Mouse (Mus musculus): ENCODE data around the gene Clstn3. TPM values are rescaled to one million over a fixed set of nuclear protein-coding genes. Genes with fewer than 3 reads are reported as not detected.

Clstn3 gene
- polyA plus RNA-seq, 1 experiment from 2014 or later = 1.5 TPM

DNA sequence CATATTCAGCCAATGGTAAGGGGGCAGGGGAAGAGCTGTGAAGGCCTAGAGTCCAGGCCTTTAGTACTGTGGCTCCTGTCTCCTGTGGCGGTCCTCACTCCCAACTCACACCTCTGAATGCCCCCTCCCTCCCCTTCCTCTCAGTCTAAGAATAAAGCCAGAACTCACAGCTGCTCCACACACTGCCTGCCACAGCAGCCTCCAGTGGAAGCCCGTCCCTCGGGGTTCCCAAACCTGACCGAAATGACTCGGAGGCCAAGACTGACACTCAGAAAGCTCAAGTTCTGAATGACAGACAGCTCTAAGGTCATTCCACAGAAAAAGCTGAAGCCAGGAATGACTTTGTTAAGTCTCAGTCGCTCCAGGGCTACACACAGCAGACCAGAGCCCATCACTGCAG lies 1.1 kb upstream of the Clstn3 start:
- Histone ChIP-seq H3K4me3 (no peak overlapping the region), H3K4me1 (replicated peaks) (peaks cover 5% of the 10 kb centered on the region; the same call in 1 of the 2 replicates), H3K27me3 (replicated peaks) (peaks cover 41% of the 10 kb centered on the region), H3K4me2 (0 out of 2 replicates have a peak overlapping the region, but pooled peaks have one; percentile 84), H3K9ac (no peak overlapping the region), H3K9me3 (replicated peaks) (no peaks in the 10 kb centered on the region), H3K27ac (ENCODE audit: poor library complexity, severe bottlenecking) (no peak overlapping the region), H3K36me3 (no peaks in the 10 kb centered on the region)
- no peak for ATAC-seq (ENCODE audit: insufficient number of reproducible peaks, low FRiP score)
- WGBS = 55% methylated on average over 6 of the region's 6 CpGs

DNA sequence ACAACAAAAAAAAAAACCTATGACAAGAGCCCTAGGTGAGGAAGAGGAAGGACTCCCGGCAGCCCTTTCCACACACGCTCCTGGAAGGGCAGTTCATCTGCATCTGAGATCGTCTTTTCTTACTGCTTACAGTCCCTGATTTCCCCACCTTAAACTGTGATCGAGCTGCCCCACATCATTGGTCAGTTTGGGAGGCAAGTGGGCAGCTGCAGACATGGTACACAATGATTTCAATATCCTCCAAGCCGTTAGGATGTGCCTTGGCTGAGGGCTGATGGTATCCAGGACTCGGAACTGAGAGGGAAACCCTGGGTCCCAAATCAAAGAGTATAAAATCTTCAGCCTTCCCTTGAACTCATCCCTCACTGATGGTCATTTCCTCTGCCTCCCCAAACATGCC lies 705 bp upstream of the Clstn3 start:
- Histone ChIP-seq H3K9me3 (replicated peaks) (no peaks in the 10 kb centered on the region), H3K4me2 (peak overlapping the region; percentile 84), H3K36me3 (no peaks in the 10 kb centered on the region), H3K27ac (ENCODE audit: poor library complexity, severe bottlenecking) (no peak overlapping the region), H3K27me3 (replicated peaks) (peaks cover 42% of the 10 kb centered on the region), H3K4me1 (replicated peaks) (peaks cover 5% of the 10 kb centered on the region; the same call in 1 of the 2 replicates), H3K9ac (no peak overlapping the region), H3K4me3 (peak overlapping the region; percentile 53)
- no peak for ATAC-seq (ENCODE audit: insufficient number of reproducible peaks, low FRiP score)
- WGBS = 32% methylated on average over 6 of the region's 6 CpGs

DNA sequence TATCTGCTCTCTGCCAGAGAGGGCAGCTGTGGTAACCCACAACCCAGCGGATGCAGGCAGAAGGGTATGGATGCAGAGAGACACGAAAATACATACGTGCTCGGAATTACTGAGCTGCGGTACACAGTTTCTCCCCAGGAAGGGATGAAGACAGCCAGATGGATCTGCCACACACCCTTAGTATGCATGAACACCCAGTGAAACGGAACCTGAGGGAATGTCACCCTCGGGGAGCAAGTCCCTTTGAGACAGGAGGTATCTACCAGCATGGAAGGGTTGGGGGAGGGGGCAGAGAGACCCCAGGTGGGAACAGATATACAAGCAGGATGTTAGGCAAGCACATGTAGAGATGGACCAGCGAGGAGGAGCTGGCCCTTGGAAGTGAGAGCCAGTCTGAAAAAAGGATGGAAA lies 708 bp downstream of the Clstn3 start:
- H3K36me3 ChIP-seq = no peaks in the 10 kb centered on the region
- H3K9me3 ChIP-seq (replicated peaks) = no peaks in the 10 kb centered on the region
- no peak for ATAC-seq (ENCODE audit: insufficient number of reproducible peaks, low FRiP score)
- no peak overlapping the region for H3K4me3 ChIP-seq
- no peak overlapping the region for H3K9ac ChIP-seq
- H3K27ac ChIP-seq (ENCODE audit: poor library complexity, severe bottlenecking) = no peak overlapping the region
- peaks cover 36% of the 10 kb centered on the region for H3K27me3 ChIP-seq (replicated peaks)
- peaks cover 5% of the 10 kb centered on the region; the same call in 1 of the 2 replicates for H3K4me1 ChIP-seq (replicated peaks)
- WGBS = 21% methylated on average over 8 of the region's 8 CpGs
- H3K4me2 ChIP-seq = peak overlapping the region; percentile 84

DNA sequence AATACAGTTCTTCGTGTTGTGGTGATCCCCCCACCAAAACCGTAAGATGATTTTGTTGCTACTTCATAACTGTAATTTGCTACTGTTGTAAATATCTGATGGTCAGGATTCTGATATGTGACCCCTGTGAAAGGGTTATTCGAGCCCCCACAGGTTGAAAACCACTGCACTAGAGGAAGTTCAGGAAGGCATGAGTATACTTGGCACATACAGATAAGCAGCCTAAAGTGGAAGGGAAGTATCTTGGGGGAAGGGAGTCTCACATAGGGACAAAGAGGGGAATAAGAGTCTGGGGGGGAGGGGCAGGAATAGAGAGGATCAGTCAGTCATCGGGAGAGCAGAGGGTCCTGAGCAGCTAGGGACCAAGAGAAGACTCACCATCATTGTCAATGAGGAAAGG lies 5.2 kb downstream of the Clstn3 start:
- H3K27me3 ChIP-seq (replicated peaks) = peaks cover 42% of the 10 kb centered on the region
- no peak overlapping the region for H3K27ac ChIP-seq (ENCODE audit: poor library complexity, severe bottlenecking)
- 56% methylated on average over 4 of the region's 4 CpGs for WGBS
- H3K4me2 ChIP-seq = no peak overlapping the region
- ATAC-seq (ENCODE audit: insufficient number of reproducible peaks, low FRiP score) = no peak
- no peaks in the 10 kb centered on the region for H3K36me3 ChIP-seq
- H3K9ac ChIP-seq = no peak overlapping the region
- H3K4me3 ChIP-seq = no peak overlapping the region
- no peaks in the 10 kb centered on the region; the same call in 1 of the 2 replicates for H3K4me1 ChIP-seq (replicated peaks)
- H3K9me3 ChIP-seq (replicated peaks) = no peaks in the 10 kb centered on the region

DNA sequence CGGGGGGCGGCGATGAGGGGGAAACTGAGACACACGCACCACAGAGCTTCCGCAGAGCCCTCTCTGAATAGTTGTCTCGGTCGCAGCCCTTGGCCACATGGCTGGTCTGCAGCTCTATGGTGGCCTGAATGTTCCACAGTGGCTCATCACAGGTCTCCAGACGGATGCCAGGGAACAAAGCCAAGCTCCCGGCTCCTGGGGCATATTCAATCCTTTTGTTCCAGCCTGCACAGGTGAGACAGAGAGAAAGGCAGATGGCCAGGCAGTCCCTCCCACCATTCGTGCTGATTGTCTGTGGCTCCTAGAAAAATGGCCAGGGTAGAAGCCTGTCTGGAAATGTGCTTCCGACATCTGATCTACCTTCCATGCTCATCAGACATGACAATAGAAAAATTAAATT lies 6.1 kb downstream of the Clstn3 start:
- no peak overlapping the region for H3K4me3 ChIP-seq
- no peak overlapping the region for H3K9ac ChIP-seq
- no peaks in the 10 kb centered on the region for H3K36me3 ChIP-seq
- no peak for ATAC-seq (ENCODE audit: insufficient number of reproducible peaks, low FRiP score)
- WGBS = 83% methylated on average over 11 of the region's 11 CpGs
- H3K27ac ChIP-seq (ENCODE audit: poor library complexity, severe bottlenecking) = no peak overlapping the region
- H3K27me3 ChIP-seq (replicated peaks) = peaks cover 34% of the 10 kb centered on the region
- H3K9me3 ChIP-seq (replicated peaks) = no peaks in the 10 kb centered on the region
- H3K4me2 ChIP-seq = no peak overlapping the region
- no peaks in the 10 kb centered on the region for H3K4me1 ChIP-seq (replicated peaks)

DNA sequence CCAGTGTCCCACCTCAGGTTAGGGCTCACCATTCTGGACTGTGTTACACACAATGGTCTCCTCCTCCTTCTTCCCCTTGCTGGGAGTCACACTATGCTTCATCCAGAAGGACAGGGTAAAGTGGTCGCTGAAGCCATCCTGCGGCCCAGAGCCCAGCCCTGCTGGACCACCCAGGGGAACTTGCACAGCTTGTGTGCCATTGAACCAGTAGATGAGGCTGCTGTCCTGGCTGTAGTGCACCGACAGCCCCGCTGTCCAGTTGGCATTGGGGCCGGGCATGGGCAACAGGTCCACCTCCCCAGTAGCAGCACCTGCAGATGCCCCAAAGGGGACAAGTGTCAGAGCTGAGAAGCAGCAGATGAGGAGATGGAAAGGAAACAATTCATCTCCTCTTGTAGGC lies 6.8 kb downstream of the Clstn3 start:
- H3K36me3 ChIP-seq = no peaks in the 10 kb centered on the region
- peaks cover 27% of the 10 kb centered on the region for H3K27me3 ChIP-seq (replicated peaks)
- no peak for ATAC-seq (ENCODE audit: insufficient number of reproducible peaks, low FRiP score)
- no peak overlapping the region for H3K9ac ChIP-seq
- no peak overlapping the region for H3K4me2 ChIP-seq
- no peak overlapping the region for H3K4me3 ChIP-seq
- no peaks in the 10 kb centered on the region for H3K9me3 ChIP-seq (replicated peaks)
- no peaks in the 10 kb centered on the region for H3K4me1 ChIP-seq (replicated peaks)
- 86% methylated on average over 5 of the region's 5 CpGs for WGBS
- H3K27ac ChIP-seq (ENCODE audit: poor library complexity, severe bottlenecking) = no peak overlapping the region

DNA sequence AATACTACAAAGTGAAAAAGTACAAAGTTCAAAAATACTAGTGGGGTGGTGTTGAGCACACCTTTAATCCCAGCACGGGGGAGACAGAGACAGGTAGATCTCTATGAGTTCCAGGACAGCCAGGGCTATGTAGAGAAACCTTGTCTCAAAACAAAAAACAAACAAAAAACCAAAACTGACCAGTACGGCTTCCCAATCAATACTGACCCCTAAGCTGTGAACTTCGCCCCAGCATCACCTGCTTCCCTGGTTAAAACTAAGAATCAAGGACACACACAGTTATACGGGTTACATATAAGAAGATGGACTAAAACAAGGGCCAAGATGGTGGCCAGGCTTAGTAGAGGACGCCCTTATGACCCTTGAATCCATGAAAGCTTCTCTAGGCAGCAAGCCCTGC lies 8.4 kb downstream of the Clstn3 start:
- no peak for ATAC-seq (ENCODE audit: insufficient number of reproducible peaks, low FRiP score)
- 87% methylated on average over 5 of the region's 5 CpGs for WGBS

DNA sequence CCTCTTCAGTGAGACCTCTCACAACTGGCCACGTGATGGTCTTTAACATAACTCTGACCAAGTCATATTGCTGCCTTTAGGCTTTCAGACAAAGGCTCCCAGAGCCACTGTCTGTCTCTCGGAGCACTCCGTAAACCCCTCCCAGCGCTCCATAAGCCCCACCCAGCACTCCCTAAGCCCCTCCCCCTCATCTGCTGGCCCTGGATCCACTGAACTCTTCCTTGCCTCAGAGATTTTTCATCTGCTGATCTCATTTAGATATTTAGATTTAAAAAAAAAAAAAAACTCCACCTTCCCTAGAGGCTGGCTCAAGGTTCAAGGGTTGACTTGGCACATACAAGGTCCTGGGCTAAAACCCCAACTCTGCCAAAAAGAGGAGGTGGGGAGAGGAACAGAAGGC lies 10.8 kb downstream of the Clstn3 start:
- no peak overlapping the region for H3K9ac ChIP-seq
- no peak overlapping the region for H3K27ac ChIP-seq (ENCODE audit: poor library complexity, severe bottlenecking)
- WGBS = 40% methylated on average over 4 of the region's 4 CpGs
- H3K4me2 ChIP-seq = no peak overlapping the region
- H3K27me3 ChIP-seq (replicated peaks) = peaks cover 30% of the 10 kb centered on the region
- H3K9me3 ChIP-seq (replicated peaks) = no peaks in the 10 kb centered on the region
- no peaks in the 10 kb centered on the region for H3K4me1 ChIP-seq (replicated peaks)
- no peaks in the 10 kb centered on the region for H3K36me3 ChIP-seq
- no peak for ATAC-seq (ENCODE audit: insufficient number of reproducible peaks, low FRiP score)
- no peak overlapping the region for H3K4me3 ChIP-seq

More for the DNA sequence above, 8.4 kb downstream of the Clstn3 start:
- Histone ChIP-seq H3K4me3 (no peak overlapping the region), H3K27me3 (replicated peaks) (peaks cover 18% of the 10 kb centered on the region), H3K36me3 (no peaks in the 10 kb centered on the region), H3K27ac (ENCODE audit: poor library complexity, severe bottlenecking) (no peak overlapping the region), H3K4me2 (no peak overlapping the region), H3K4me1 (replicated peaks) (no peaks in the 10 kb centered on the region), H3K9ac (no peak overlapping the region), H3K9me3 (replicated peaks) (no peaks in the 10 kb centered on the region)

DNA sequence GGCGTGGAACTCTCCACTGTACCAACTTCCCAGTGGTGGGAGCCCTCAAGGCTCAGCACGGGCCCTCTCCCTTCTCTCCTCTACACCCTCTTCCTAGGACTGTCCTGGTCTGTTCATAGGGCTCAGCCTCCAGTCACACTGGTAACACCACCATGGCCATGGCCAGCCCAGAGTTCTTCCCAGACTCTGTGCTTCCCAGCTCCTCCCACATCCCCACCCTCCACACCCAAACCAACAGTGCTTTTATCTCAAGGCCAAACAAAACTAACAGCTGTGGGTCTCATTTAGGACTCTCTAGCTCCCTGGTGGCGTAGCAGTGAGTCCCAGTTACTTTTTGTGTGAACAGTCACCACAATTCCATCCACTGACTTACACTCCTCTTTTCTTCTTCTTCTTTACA lies 12.6 kb downstream of the Clstn3 start:
- peaks cover 26% of the 10 kb centered on the region for H3K27me3 ChIP-seq (replicated peaks)
- H3K4me1 ChIP-seq (replicated peaks) = no peaks in the 10 kb centered on the region
- H3K4me2 ChIP-seq = no peak overlapping the region
- WGBS = 65% methylated on average over 3 of the region's 3 CpGs
- no peaks in the 10 kb centered on the region for H3K36me3 ChIP-seq
- no peak overlapping the region for H3K4me3 ChIP-seq
- no peak for ATAC-seq (ENCODE audit: insufficient number of reproducible peaks, low FRiP score)
- no peak overlapping the region for H3K27ac ChIP-seq (ENCODE audit: poor library complexity, severe bottlenecking)
- H3K9me3 ChIP-seq (replicated peaks) = no peaks in the 10 kb centered on the region
- H3K9ac ChIP-seq = no peak overlapping the region

DNA sequence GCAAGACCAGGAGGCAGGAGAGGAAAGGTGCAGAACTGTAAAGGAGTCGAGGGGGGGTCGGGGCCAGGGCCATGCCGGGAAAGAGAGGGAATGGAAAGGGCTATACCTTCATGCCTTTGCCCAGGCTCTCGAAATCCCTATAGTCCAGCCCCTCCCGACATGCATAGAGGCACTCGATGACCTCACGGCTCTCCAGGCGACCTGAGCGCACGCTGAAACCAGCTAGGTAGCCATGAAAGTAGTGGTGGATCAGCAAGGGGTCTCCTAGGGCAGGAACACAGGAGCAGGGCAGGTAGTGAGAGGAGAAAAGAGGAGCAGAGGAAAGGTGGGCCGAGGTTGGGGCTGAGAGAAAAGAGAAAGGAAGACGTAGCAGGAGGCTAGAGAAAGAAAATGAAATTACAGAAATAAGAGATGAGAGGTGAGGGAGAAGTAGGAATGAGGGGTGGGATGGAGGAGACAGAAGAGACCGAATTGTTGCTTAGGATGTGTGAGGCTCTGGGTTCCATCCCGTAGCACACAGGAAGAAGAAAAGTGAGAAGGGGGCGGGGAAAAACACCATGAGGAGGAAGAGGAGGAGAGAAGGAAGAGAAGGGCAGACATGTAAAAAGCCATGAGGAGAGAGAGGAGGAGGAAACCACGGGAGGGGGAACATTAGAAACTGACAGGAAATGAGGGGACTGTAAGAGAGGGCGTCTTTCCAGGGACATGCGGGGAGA lies 14.8 kb downstream of the Clstn3 start:
- ATAC-seq (ENCODE audit: insufficient number of reproducible peaks, low FRiP score) = no peak
- WGBS = 77% methylated on average over 18 of the region's 18 CpGs
- Histone ChIP-seq H3K27me3 (replicated peaks) (peaks cover 24% of the 10 kb centered on the region), H3K27ac (ENCODE audit: poor library complexity, severe bottlenecking) (no peak overlapping the region), H3K4me2 (no peak overlapping the region), H3K4me3 (no peak overlapping the region), H3K9me3 (replicated peaks) (no peaks in the 10 kb centered on the region), H3K4me1 (replicated peaks) (no peaks in the 10 kb centered on the region), H3K9ac (no peak overlapping the region), H3K36me3 (no peaks in the 10 kb centered on the region)

DNA sequence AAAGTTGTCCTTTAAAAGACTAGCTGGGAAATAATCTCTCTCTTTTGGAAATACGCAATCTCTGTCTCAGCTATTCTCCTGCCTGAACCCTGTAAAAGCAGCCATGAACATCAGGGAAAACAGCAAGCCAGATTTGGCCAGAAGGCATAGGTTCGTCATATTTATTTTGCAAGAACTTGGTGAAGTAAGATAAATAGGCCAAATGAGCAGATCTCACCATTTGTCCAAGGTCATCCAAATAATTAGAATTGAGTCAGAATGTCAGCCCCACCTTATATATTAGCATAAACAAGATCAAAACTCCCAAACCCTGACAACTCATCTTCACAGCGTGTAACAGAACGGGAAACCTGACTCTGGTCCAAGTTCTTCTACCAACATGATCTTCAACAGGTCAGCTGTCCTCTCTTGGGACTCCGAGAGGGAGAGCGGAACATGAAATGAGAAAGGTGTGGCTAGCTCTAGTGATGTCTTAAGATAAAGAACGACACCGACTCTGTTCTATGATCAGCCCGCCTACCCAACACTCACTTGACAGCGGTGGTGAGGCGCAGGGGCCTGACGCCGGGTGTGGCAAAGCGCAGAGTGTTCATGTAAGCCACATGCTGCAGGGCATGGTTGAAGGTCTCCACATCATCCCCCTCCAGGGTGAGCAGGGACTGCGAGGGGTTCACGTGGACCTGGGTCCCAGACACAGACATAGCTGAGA lies 15.5 kb downstream of the Clstn3 start:
- no peaks in the 10 kb centered on the region for H3K36me3 ChIP-seq
- no peak overlapping the region for H3K4me3 ChIP-seq
- no peak overlapping the region for H3K9ac ChIP-seq
- H3K27ac ChIP-seq (ENCODE audit: poor library complexity, severe bottlenecking) = no peak overlapping the region
- H3K27me3 ChIP-seq (replicated peaks) = peaks cover 28% of the 10 kb centered on the region
- no peak overlapping the region for H3K4me2 ChIP-seq
- no peaks in the 10 kb centered on the region for H3K9me3 ChIP-seq (replicated peaks)
- 85% methylated on average over 16 of the region's 16 CpGs for WGBS
- H3K4me1 ChIP-seq (replicated peaks) = no peaks in the 10 kb centered on the region
- ATAC-seq (ENCODE audit: insufficient number of reproducible peaks, low FRiP score) = no peak
